Mouse (Mus musculus) bone marrow macrophage, adult 2 months (primary cell): Measurements from ENCODE around the gene Sel1l3.

Source experiments
- CTCF ChIP-seq: IDR thresholded peaks from 2 replicates; pipeline ENCODE4 v1.5.1; 2012; ENCODE audit warnings: low read depth, mild to moderate bottlenecking, low read length, moderate library complexity
- POLR2A ChIP-seq: IDR thresholded peaks from 2 replicates; pipeline ENCODE4 v1.6.1; 2012; ENCODE audit warnings: mild to moderate bottlenecking, low read depth, low read length, borderline replicate concordance

DNA sequence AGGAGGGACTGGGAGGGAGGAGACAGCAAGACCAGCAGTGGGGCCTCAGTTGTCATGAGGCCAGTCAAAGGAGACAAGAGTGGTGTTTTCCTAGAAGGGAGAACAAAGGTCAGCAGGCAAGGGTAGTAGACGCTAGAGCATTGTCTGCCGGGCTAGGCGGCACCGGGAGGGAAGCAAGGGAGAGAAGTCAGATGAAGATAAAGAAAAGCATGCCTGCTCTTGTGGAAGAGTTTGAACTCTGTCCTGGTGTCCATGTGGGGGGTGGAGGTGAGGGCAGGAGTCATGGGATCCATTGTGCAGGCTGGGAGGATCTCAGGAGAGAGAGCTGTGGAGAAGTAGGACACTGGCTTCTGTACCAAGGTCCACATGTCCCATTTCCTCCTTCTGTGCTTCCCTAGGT is 135.3 kb downstream of the Sel1l3 start:
- no peak for TF ChIP-seq POLR2A
- TF ChIP-seq CTCF: no peak
